Mouse (Mus musculus) splenic B cell, adult 2 months (primary cell): ENCODE results near the gene Zfp385c.

Experiments used
- DNase-seq: peaks from one replicate; pipeline ENCODE4 v3.0.0-alpha.2; 2011; ENCODE audit warnings: low read depth, low spot score
- H3K27me3 ChIP-seq: 2 replicates; pipeline ENCODE4 v1.6.1; 2012; ENCODE audit warnings: mild to moderate bottlenecking, low read length, moderate library complexity, mixed read lengths; ENCODE audit not compliant: control insufficient read depth, poor library complexity, insufficient read depth, severe bottlenecking
- H3K36me3 ChIP-seq: 2 replicates; pipeline ENCODE4 v1.6.1; 2012; ENCODE audit warnings: mild to moderate bottlenecking, low read length, moderate library complexity, mixed read lengths; ENCODE audit not compliant: control insufficient read depth, poor library complexity, insufficient read depth, severe bottlenecking

The Zfp385c gene

GRCm38 (mm10) chr11:100722493-100723028, 30.3 kb upstream of the Zfp385c start:
- no peaks in the 10 kb centered on the region for H3K27me3 ChIP-seq
- H3K36me3 ChIP-seq = peaks cover 3% of the 10 kb centered on the region
- DNase-seq = no peak

DNA sequence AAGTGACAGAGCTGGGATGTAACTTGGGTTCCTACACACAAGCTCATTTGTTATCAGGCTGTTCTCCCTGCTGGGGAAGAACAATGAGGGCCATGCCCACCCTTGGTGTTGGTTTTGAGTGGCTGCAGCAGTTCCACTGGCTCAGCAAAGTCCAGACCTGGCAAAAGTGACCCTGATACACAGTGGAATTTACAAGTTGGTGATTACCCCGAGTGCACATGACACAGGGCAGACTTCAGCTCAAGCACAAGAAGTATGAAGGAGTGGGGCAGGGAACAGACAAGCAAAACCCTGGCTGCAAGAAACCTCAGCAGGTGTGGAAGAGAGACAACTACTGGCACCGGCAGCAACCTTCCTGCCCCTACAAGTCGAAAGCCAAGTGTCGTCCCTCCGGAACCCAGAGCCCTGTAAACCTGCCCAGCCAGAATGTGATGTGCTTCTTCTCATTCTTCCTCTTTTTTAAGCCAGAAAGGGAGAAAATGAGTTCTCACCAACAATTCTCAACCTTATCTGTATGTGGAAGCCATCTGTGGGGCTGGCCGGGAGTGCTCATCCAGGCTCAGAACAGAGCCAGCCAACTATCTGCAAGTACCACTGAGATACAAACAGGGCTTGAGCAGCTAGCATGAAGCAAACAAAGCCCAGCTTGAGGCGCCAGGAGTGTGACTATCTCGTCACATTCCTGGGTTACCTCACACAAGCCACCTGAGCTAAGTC, 29.7 kb upstream of the Zfp385c start:
- DNase-seq = no peak
- Histone ChIP-seq H3K27me3 (no peaks in the 10 kb centered on the region), H3K36me3 (peaks cover 3% of the 10 kb centered on the region)

DNA sequence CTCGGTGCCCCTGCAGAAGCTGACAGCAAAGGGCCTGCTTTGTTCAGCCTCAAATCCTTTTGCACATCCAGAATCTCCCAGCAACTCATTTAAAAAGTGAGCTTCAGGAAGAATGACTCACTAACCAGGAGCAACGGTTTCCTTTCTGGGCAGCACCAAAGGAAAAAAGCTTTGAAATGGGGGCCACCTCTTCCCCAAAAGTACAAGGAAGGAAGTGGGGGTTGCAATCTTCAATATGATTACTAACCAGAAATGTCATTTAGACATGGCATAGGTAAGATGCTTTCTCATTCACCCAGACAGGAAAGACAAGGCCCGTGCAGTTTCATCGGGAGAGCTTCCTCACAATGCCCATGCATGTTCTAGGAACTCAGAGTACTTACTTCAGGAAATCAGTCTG, 29.0 kb upstream of the Zfp385c start:
- DNase-seq = no peak
- Histone ChIP-seq H3K27me3 (no peaks in the 10 kb centered on the region), H3K36me3 (peaks cover 3% of the 10 kb centered on the region)

GRCm38 (mm10) chr11:100720345-100720744, 28.1 kb upstream of the Zfp385c start:
- peaks cover 3% of the 10 kb centered on the region for H3K36me3 ChIP-seq
- DNase-seq = no peak
- H3K27me3 ChIP-seq = no peaks in the 10 kb centered on the region

DNA sequence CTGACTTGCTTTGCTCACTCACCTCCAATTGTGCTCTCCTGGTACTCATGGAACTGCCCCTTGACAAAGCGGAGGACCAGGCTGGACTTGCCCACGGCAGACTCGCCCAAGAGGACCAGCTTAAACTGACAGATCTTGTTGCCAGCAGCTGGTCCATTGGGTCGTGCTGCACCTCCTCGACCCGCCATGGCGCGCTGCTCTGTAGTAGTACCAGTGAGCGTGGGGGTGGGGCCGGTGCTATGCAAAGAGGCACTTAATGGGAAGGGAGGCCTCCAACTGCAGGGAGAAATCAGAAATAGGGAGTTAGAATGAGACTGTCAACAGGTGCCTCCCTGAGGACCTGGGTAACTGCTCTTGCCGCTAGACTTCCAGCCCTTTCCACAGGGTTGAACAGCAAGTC, 27.6 kb upstream of the Zfp385c start:
- DNase-seq = no peak
- no peaks in the 10 kb centered on the region for H3K27me3 ChIP-seq
- peaks cover 3% of the 10 kb centered on the region for H3K36me3 ChIP-seq

GRCm38 (mm10) chr11:100719312-100719711, 27.1 kb upstream of the Zfp385c start:
- DNase-seq = no peak
- Histone ChIP-seq H3K36me3 (peaks cover 3% of the 10 kb centered on the region), H3K27me3 (no peaks in the 10 kb centered on the region)

- DNase-seq = no peak
- Histone ChIP-seq H3K36me3 (peaks cover 3% of the 10 kb centered on the region), H3K27me3 (no peaks in the 10 kb centered on the region)
Measured at GRCm38 (mm10) chr11:100718866-100719265, 26.6 kb upstream of the Zfp385c start.

- DNase-seq = no peak
- H3K27me3 ChIP-seq = no peaks in the 10 kb centered on the region
- peaks cover 3% of the 10 kb centered on the region for H3K36me3 ChIP-seq
Measured at GRCm38 (mm10) chr11:100718462-100718861, 26.2 kb upstream of the Zfp385c start.

- Histone ChIP-seq H3K36me3 (peaks cover 3% of the 10 kb centered on the region), H3K27me3 (no peaks in the 10 kb centered on the region)
- no peak for DNase-seq
Measured at GRCm38 (mm10) chr11:100716649-100717048, 24.4 kb upstream of the Zfp385c start.

- Histone ChIP-seq H3K36me3 (peaks cover 3% of the 10 kb centered on the region), H3K27me3 (no peaks in the 10 kb centered on the region)
- no peak for DNase-seq
Measured at GRCm38 (mm10) chr11:100714948-100715347, 22.7 kb upstream of the Zfp385c start.

GRCm38 (mm10) chr11:100714534-100714915, 22.3 kb upstream of the Zfp385c start:
- Histone ChIP-seq H3K27me3 (no peaks in the 10 kb centered on the region), H3K36me3 (peaks cover 3% of the 10 kb centered on the region)
- DNase-seq = peak; percentile 82

- DNase-seq = peak; percentile 54
- H3K27me3 ChIP-seq = no peaks in the 10 kb centered on the region
- peaks cover 3% of the 10 kb centered on the region for H3K36me3 ChIP-seq
Measured at GRCm38 (mm10) chr11:100713735-100714533, 21.7 kb upstream of the Zfp385c start, which contains the start of gene Hspb9. Gene Hspb9, plus strand, starts transcription at chr11:100713850.

DNA sequence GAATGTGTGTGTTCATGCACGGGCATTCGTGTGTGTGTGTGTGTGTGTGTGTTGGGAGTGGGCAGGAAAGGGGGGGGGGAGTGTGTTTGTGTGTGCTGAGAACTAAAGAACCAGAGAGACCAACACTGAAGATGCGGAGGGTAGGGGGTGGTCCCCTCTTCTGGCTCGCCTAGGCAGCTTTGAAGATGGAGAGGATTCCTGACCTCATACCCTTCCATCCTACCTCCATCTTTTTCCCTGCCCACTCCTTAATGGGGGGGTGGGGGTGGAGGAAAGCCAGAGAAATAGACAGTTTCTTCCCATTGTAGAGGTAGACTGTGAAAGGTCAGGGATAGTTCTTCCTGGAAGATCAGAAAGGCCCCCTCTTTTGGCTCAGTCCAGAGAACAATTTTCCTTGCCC, 20.9 kb upstream of the Zfp385c start:
- no peaks in the 10 kb centered on the region for H3K27me3 ChIP-seq
- H3K36me3 ChIP-seq = no peaks in the 10 kb centered on the region; the same call in none of the 2 replicates
- DNase-seq = no peak

DNA sequence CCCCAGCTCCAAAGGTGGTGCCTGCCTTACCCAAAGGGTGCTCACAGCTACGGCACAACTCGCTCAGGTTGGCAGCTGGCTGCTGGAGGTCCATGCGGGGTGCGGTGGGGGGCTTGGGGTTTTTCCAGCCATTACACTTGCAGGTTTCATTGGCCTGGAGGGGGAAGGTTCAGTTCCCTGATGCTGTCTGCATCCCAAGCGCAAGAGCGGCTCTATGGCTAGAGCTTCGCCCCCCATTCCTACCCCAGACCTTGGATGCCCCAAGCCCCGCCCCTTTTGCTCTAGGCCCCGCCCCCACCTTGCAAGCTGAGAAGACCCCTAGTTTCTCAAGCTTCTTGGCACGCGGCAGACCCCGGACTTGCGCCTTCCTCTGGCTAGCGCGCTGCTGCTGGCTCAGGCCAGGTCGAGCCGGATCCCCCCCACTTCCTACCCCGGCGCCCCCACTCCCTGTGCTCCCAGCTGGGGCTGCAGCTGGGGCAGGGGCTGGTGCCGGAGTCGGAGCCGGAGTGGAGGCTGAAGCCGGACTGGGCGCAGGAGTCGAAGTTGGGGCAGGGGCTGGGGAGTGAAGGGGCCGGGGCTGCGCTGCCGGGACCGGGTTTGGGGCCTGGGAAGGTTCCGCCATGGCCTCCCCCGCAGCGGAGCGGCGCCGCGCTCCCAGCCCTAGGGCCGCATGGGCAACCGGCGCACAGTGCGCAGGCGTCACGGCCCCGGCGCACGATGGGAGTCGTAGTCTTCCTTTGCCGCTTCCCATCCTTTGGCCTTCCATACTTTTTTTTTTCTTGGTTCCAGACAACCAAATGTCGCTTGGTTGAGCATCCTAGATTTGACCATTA, 19.7 kb upstream of the Zfp385c start, which contains the start of gene Kat2a:
Gene Kat2a (minus strand): TSS at position 683 of the 833 bp plus-strand sequence.
- H3K27me3 ChIP-seq = no peaks in the 10 kb centered on the region
- no peaks in the 10 kb centered on the region; the same call in none of the 2 replicates for H3K36me3 ChIP-seq
- peak; percentile 63 for DNase-seq
